Mouse (Mus musculus): ENCODE measurements around the gene Tomm20l. TPM values are rescaled to one million over a fixed set of nuclear protein-coding genes. Genes with fewer than 3 reads are reported as not detected.

Gene Tomm20l
- total and polyA plus RNA-seq, 3 experiments = 0.29 TPM; not detected in 2

DNA sequence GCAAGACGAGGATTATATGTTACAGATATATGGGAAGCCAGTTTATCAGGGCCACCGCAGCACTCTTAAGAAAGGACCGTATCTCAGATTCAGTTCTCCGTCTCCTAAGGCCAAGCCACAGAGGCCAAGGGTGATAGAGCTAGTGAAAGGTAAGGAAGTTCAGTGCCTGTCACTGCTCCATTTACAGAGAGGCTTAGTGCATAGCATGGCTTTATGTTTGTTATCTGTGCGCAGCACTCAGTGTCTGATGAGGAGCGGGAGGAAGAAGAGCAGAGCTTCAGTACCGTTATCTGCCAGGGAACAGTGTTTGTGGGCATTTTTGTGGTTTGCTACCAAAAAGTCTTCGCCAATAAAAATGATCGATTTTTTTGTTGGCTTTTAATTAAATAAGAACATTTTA, 53.2 kb downstream of the Tomm20l start (continued):
- TF ChIP-seq ZMIZ1 (IDR thresholded peaks at IDR 0.05; ENCODE audit: low read depth, low read length) = peak; percentile 57; the same call in 1 of the 2 replicates
- peak; percentile 72 for TF ChIP-seq MXI1 (IDR thresholded peaks at IDR 0.05; ENCODE audit: low read depth, low read length)
- no peak for TF ChIP-seq ELF1 (IDR thresholded peaks at IDR 0.05; ENCODE audit: low read depth, low read length)
- no peak for TF ChIP-seq ZC3H11A (IDR thresholded peaks at IDR 0.05; ENCODE audit: low read depth, low read length)
- TF ChIP-seq CTCF (IDR thresholded peaks at IDR 0.05 in 2 of 3, conservative IDR thresholded peaks at IDR 0.05 in 1 of 3; ENCODE audit: control insufficient read depth in 1 of 3, insufficient read depth in 1 of 3, low read depth in 2 of 3, low read length in 3 of 3, poor library complexity in 1 of 3, severe bottlenecking in 1 of 3) = no peak
- TF ChIP-seq CHD2 (IDR thresholded peaks at IDR 0.05; ENCODE audit: low read length) = no peak
- TF ChIP-seq TBP (IDR thresholded peaks at IDR 0.05; ENCODE audit: low read depth, low read length) = peak; percentile 71
- no peak for TF ChIP-seq POLR2AphosphoS5 (IDR thresholded peaks at IDR 0.05; ENCODE audit: borderline replicate concordance, low read depth, low read length)
- no peak for TF ChIP-seq CHD1 (IDR thresholded peaks at IDR 0.05; ENCODE audit: low read depth, low read length)
- no peak for TF ChIP-seq JUND (IDR thresholded peaks at IDR 0.05; ENCODE audit: low read depth, low read length)
- TF ChIP-seq UBTF (IDR thresholded peaks at IDR 0.05; ENCODE audit: borderline replicate concordance, insufficient read depth, low read depth, low read length) = no peak

- H3K27me3 ChIP-seq (ENCODE audit: control insufficient read depth in 1 of 2, insufficient read depth in 2 of 2, low read length in 2 of 2) = no peaks in the 10 kb centered on the region
Observed at GRCm38 (mm10) chr12:71169911-71170310, 58.7 kb downstream of the Tomm20l start.

More at GRCm38 (mm10) chr12:71169911-71170310, 58.7 kb downstream of the Tomm20l start:
- no peak for DNase-seq (ENCODE audit: low read depth, low spot score)
- H3K4me1 ChIP-seq (ENCODE audit: control insufficient read depth in 1 of 2, insufficient read depth in 2 of 2, low read length in 2 of 2) = no peaks in the 10 kb centered on the region; a peak in 1 of 4 replicates
- no peak overlapping the region for H3K4me3 ChIP-seq (ENCODE audit: control insufficient read depth in 1 of 2, insufficient read depth in 1 of 2, low read depth in 2 of 2, low read length in 2 of 2)
- H3K79me2 ChIP-seq (ENCODE audit: control insufficient read depth, insufficient read depth, low read length, poor library complexity) = no peaks in the 10 kb centered on the region
- no peaks in the 10 kb centered on the region for H3K9me3 ChIP-seq (replicated peaks; ENCODE audit: insufficient read depth, low read length)
- no peak overlapping the region for H3K27ac ChIP-seq (ENCODE audit: control insufficient read depth, low read depth, low read length)
- peaks cover 0 to 3% of the 10 kb centered on the region in 2 experiments for H3K36me3 ChIP-seq (ENCODE audit: control insufficient read depth in 1 of 2, insufficient read depth in 2 of 2, low read length in 2 of 2)
- no peak overlapping the region for H3K9ac ChIP-seq (ENCODE audit: control insufficient read depth, low read depth, low read length, poor library complexity, severe bottlenecking)
- TF ChIP-seq CHD2 (IDR thresholded peaks at IDR 0.05; ENCODE audit: low read length) = no peak
- no peak for TF ChIP-seq ZMIZ1 (IDR thresholded peaks at IDR 0.05; ENCODE audit: low read depth, low read length)
- TF ChIP-seq GABPA (IDR thresholded peaks at IDR 0.05; ENCODE audit: low read depth, low read length) = no peak
- TF ChIP-seq ZKSCAN1 (IDR thresholded peaks at IDR 0.05; ENCODE audit: low read depth, low read length) = no peak
- no peak for TF ChIP-seq ETS1 (IDR thresholded peaks at IDR 0.05; ENCODE audit: low read depth, low read length)
- TF ChIP-seq NELFE (IDR thresholded peaks at IDR 0.05; ENCODE audit: low read depth, low read length) = no peak
- TF ChIP-seq TCF12 (IDR thresholded peaks at IDR 0.05; ENCODE audit: low read depth, low read length) = no peak
- TF ChIP-seq CHD1 (IDR thresholded peaks at IDR 0.05; ENCODE audit: low read depth, low read length) = no peak
- TF ChIP-seq MAX (IDR thresholded peaks at IDR 0.05; ENCODE audit: low read length) = no peak
- TF ChIP-seq USF2 (IDR thresholded peaks at IDR 0.05; ENCODE audit: borderline replicate concordance in 1 of 2, insufficient read depth in 1 of 2, low read depth in 1 of 2, low read length in 2 of 2) = no peak
- TF ChIP-seq HCFC1 (IDR thresholded peaks at IDR 0.05; ENCODE audit: low read depth, low read length) = no peak
- TF ChIP-seq ELF1 (IDR thresholded peaks at IDR 0.05; ENCODE audit: low read depth, low read length) = no peak
- no peak for TF ChIP-seq MXI1 (IDR thresholded peaks at IDR 0.05; ENCODE audit: low read depth, low read length)
- TF ChIP-seq MYC (IDR thresholded peaks at IDR 0.05; ENCODE audit: low read depth, low read length) = no peak
- TF ChIP-seq POLR2AphosphoS2 (IDR thresholded peaks at IDR 0.05; ENCODE audit: low read length) = no peak
- no peak for TF ChIP-seq BHLHE40 (IDR thresholded peaks at IDR 0.05; ENCODE audit: borderline replicate concordance, low read depth, low read length)
- no peak for TF ChIP-seq JUND (IDR thresholded peaks at IDR 0.05; ENCODE audit: low read depth, low read length)
- TF ChIP-seq KAT2A (conservative IDR thresholded peaks at IDR 0.05; ENCODE audit: low read depth, low read length) = no peak
- no peak for TF ChIP-seq RAD21 (IDR thresholded peaks at IDR 0.05; ENCODE audit: low read depth, low read length)
- no peak for TF ChIP-seq E2F4 (IDR thresholded peaks at IDR 0.05; ENCODE audit: borderline replicate concordance, low read depth, low read length)

Measured in MEL (cell line).